Mouse (Mus musculus) layer of hippocampus, postnatal 14 days (tissue): ENCODE measurements around the gene Rfng. TPM values are rescaled to one million over a fixed set of nuclear protein-coding genes. Genes with fewer than 3 reads are reported as not detected.
"Not testable (repeated sequence)": the region's sequence is repeated elsewhere in the genome, so short reads cannot be mapped to it uniquely, and the experiment has no call there.

ENCODE experiments used
- DNase-seq, 2 experiments: peaks; one replicate each; pipeline ENCODE4 v3.0.0; 2021 to 2022; ENCODE audit warnings: low spot score in 2 of 2, mixed read lengths in 1 of 2
- long read RNA-seq, 2 experiments: library from polyadenylated mRNA; stranded (forward); transcript quantifications; one replicate each; pipeline ENCODE4 v2.0.0; 2021
- total RNA-seq, 2 experiments: library from RNA; stranded (reverse); gene quantifications; 2 replicates each; pipeline ENCODE4 v1.2.3; 2021

Gene Rfng
- total RNA-seq = 10 to 100 TPM; 79.0 to 81.2 TPM
- long read RNA-seq, experiment 1, transcript Rfng-201 (8 exons, 2,118 nt) = major isoform, 52 of 127 reads
- long read RNA-seq, experiment 1, transcript Rfng-202 (6 exons, 2,467 nt) = minor isoform, 12 of 127 reads
- long read RNA-seq, experiment 1, partial matches to known transcripts = 10 of 127 reads
- long read RNA-seq, experiment 1, other reads (novel, unspliced or antisense) = 53 of 127 reads
- long read RNA-seq, experiment 2, transcript Rfng-201 (8 exons, 2,118 nt) = major isoform, 53 of 147 reads
- long read RNA-seq, experiment 2, transcript Rfng-202 (6 exons, 2,467 nt) = minor isoform, 9 of 147 reads
- long read RNA-seq, experiment 2, partial matches to known transcripts = 13 of 147 reads
- long read RNA-seq, experiment 2, other reads (novel, unspliced or antisense) = 72 of 147 reads

- peak; percentile 75 to 81 for DNase-seq
Measured at GRCm38 (mm10) chr11:120784064-120784791, at the start of gene Rfng, which contains the start of gene Gps1. Rfng (minus strand) TSS chr11:120784207. Gps1 (plus strand) TSS chr11:120784272.

GRCm38 (mm10) chr11:120832962-120833361, 49.0 kb upstream of the Rfng start:
- not testable (repeated sequence) for DNase-seq

DNA sequence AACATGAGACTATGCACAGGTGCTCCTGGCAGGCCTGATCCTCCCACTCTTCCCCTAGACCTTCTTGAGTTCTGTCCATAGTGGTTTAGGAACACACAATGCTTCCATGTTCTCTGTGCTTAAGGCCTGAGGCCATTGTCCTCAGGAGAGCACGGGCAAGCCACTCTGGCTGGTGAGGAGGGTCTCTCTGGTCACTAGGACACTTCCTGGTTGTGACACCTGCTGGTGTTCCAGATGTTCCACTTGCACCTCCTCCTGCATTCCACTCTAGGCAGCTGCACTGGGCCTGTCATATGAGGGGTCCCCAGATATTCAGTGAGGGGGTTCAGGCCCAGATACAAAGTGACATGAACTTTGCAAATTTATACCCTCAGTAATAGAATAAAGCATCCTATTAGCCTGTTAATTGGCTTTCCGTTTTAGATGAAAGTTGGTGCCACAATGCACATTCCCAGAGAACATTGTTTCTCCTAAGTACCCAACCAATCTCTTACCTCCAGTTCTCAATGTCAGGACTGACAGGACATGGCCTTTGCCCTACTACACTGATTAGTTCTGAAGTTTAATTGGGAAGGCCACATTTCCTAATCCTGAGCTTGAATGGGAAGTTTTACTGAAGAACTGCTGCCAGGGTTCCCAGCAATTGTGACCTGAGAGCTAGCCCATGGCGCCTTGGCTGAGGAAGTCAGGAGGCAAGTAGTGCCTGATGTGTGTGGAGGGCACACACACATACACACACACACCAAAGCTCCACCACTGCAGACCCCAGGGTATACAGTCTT, 47.8 kb upstream of the Rfng start:
- no peak for DNase-seq

DNA sequence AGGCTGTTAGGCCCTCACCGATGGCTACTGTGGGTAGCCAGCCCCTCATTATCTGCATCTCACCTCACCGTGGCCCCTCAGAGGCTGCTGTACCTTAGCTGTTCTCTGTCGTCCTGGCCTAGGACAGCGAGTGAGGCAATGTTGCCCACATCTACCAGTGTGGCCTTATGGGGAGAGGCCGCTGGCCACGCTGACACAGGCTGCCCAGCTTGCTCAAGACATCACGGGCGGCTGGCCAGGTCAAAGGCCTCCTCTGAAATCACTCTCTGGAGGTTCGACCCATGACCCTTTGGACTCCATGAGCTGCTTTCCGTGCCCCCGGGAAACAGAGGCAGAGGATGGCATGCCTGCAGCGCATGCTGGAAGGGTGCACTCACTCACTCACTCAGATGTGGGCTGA, 46.7 kb upstream of the Rfng start:
- no peak for DNase-seq

- no peak for DNase-seq
Measured at GRCm38 (mm10) chr11:120829757-120830532, 45.9 kb upstream of the Rfng start.

DNA sequence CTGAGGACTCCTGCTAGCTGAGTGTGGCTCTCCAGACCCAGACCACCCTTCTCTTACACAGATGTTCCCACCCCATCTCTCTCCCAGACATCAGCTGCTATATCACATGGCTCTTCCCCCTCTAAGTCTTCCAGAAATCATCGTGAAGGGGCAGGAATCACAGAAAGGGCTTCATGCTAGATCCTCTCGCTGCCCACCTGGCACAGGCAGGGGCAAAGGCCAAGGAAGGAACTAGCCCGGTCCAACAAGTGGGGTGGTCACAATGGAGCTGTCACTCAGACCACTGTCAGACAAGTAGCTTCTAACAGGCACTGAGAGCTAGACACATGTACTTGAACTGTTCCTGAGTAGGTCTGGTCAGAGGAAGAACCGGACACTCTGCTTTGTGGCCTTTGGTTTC, 44.4 kb upstream of the Rfng start:
- DNase-seq = no peak

GRCm38 (mm10) chr11:120826016-120826953, 42.3 kb upstream of the Rfng start:
- DNase-seq = no peak

GRCm38 (mm10) chr11:120825289-120825863, 41.4 kb upstream of the Rfng start:
- DNase-seq = no peak

DNA sequence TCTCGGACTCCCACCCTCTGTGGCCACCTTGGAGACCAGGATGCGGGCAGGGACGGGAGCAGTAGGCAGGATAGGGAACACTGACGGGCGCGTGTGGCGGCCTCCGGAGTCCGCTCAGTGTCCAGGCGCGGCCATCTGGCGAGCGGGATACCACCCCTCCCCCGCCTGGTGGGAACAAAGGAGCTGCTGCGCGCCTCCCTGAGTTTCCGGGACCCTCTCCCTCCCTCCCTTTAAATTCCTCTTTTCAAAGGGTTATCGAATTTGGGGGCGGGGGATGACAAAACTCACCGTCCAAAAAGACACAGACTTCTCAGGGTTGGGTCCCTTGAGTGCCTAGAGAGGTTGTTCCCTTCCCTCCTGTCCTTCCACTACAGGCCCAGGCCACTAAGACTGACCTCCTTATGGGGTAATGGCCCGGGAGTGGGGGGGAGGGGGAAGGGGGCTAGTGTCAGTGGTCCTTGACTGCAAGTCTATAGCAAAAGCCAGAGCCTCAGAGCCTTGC, 40.8 kb upstream of the Rfng start:
- no peak for DNase-seq

DNA sequence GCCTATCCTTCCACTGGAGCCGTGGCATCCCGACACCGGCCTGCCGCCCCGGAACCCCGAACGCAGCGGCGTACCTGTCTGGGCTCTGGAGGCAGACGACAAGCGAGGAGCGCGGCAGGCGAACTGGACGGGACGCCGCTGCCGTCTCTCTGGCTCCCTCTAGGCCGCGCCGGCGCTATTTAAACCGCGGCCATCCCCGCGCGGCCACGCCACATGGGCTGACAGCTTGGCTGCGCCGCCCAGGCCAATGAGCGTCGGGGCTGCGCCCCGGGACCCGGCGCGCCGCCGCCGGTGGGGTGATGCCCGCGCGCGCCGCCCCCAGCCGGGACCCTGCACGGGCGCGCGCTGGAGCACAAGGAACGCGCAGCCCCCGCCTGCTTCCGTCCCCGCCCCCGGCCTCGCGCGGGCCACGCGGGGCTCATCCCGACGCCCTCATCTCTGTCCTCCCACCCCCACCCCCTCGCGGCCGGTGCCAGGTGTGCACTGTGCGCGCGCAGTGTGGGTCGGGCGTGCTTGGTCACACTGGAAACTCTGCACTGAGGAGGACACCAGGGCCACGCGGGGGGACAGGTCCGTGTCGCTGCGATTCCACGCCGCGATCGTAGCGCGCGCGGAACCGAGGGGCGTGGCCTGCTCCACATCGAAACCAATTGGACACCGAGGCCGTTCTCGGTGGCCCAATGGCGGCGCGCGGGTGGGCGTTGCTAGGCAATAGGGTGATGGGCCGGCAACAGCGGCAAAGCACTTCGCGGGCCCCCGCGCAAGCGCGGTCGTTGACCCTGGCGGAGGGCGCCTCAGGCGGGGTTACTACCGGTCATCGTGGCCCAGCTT, 40.2 kb upstream of the Rfng start, which contains the start of gene Fasn:
Gene Fasn (minus strand): TSS at position 592 of the 831 bp plus-strand sequence.
- peak; percentile 98 to 99 for DNase-seq

- peak in 1 of 2 experiments; percentile 64 for DNase-seq
Measured at GRCm38 (mm10) chr11:120823551-120823947, 39.5 kb upstream of the Rfng start.

GRCm38 (mm10) chr11:120822831-120823550, 39.0 kb upstream of the Rfng start:
- no peak for DNase-seq

DNA sequence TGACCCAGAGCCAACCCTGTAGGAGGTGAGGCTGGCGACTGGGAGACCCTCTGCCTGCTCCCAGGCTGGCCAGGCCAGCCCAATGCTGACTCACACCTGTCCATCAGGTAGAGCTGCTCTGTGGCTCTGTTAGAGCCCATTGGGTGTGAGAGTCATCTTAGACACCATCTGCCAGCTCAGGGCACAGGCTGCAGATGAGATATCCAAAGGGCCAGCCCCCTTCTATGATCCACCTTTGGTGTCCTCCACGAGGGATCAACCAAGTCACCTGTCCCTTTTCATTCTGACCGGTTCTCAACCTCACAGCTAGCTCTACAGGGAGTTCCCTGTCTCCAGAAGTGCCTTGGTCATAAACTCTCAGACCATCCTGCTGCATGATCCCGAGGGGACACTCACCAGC, 38.3 kb upstream of the Rfng start:
- DNase-seq = no peak

DNA sequence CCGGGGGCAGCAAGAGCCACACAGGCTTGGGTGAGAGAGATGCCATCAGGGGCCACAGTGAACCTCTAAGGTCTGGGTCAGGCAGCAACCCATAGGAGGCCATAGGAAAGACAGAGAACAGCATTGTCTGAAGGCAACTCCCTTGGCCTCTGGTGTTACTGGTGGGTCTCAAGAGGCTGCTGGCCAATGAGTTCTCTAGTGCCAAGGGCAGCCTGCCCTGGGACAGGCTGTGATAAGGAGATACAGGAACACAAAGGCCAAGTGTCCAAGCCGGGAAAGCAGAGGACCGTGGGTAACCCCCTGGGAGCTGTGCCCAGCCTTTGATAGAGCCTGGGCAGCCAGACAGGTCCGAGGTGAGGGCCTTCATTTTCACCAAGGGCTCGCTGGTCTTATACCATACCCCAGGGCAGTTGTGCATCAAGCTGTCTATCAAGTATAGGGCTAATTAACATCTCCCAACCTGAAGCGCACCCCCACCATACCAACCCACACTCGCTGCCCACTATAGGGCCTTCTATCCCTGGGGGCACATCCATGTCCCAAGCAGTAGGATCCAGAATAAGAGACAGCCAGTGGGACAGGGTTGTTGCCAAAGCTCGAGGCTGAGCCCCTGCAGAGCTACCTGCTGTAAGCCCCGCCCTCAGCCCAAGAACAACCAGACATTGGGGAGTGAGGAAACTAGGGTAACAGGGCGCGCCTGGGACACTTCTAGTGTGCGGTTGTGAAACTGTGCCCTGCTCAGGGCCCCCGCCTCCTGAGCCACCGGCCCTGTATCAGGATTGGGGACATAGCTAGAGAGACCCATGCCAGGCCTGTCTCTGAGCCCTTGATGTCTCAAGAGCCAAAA, 37.3 kb upstream of the Rfng start:
- no peak for DNase-seq

- no peak for DNase-seq
Measured at GRCm38 (mm10) chr11:120820546-120820945, 36.5 kb upstream of the Rfng start.

DNA sequence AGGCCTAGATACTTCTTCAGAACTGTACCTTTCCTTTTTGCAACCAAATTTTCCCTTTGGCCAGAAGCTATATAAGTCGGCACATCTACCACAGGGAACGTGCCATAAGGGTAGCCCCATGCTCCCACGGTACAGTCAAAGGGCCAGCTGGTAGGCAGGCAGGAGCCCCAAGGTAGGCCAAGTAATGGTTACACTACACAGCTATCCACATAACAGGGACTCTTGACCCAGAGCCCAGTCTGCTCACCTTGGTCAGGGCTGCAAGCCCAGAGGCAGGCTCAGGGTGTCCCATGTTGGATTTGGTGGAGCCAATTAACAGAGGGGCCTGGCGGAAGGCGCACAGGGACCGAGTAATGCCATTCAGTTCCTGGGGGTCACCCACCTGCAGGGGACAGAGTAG, 35.5 kb upstream of the Rfng start:
- no peak for DNase-seq
